ENCODE assay signal across 24 mouse cellular contexts in the genomic region with DNA sequence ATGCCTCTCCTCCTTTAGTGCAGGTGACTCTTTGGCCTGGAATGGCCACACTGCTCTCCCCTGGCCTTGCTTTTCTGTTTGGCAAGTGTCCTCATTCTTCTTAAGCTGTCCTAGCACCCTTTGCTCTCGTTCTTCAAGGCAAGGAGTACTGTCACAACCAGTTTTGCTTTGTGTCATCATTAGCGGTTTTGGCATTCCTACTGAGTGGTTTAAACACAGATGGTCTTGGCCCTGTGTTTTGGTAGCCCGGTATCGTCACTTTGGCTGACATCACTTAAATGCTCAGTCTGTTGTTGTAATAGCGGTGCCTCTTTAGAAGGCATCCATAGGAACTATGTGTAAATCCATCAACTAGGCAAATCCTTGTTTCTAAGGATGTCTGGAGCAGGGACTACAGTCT. TPM values are rescaled to one million over a fixed set of nuclear protein-coding genes. Genes with fewer than 3 reads are reported as not detected.
A peak's percentile ranks its signal among the peaks of the same experiment; 100 is the strongest.
DNase-seq lines count a peak whose midpoint lies in the region; TF ChIP-seq lines count a peak whose summit lies in the region.
"Had no signal": no experiment of that assay in that cellular context is flagged by ENCODE, and none has a peak within 500 bp of the region (broad histone marks: within the 10 kb centered on the region; RNA-seq: fewer than 3 reads in every experiment).

No protein-coding gene starts in this region.

- no peak for TF ChIP-seq POLR2A in brain, embryonic 14.5 days (IDR thresholded peaks at IDR 0.05; ENCODE audit: borderline replicate concordance, extremely low read depth, insufficient read depth, insufficient read length, poor library complexity, severe bottlenecking)

- no peak for TF ChIP-seq CTCF in layer of hippocampus, adult 2 months (conservative IDR thresholded peaks at IDR 0.05)
- TF ChIP-seq CTCF in brain, embryonic 14.5 days (IDR thresholded peaks at IDR 0.05; ENCODE audit: borderline replicate concordance, extremely low read depth, insufficient read depth, insufficient read length): no peak

- no peak for DNase-seq in layer of hippocampus, adult 2 months (ENCODE audit: low spot score in 2 of 2)
- DNase-seq in layer of hippocampus, adult 8-10 months (ENCODE audit: low spot score in 2 of 2): no peak
- DNase-seq in brain, embryonic 14.5 days (ENCODE audit: low read depth): peak; percentile 31
- peak; percentile 85 for DNase-seq in cerebellum, adult 9-10 months
- DNase-seq in heart, postnatal 25 days (ENCODE audit: low spot score): no peak
- DNase-seq in kidney, postnatal 25 days: no peak
- DNase-seq in lung, postnatal 36 days: no peak
- DNase-seq: adrenal gland, adult 8-10 months; B cell, adult 2 months; gastrocnemius, postnatal 14 days; heart, postnatal 36 days; kidney, adult 9 months; kidney, postnatal 10 days; lung, postnatal 4 days; midbrain, embryonic 14.5 days; right cerebral cortex, postnatal 14 days; thymus, postnatal 14 days had no signal

- H3K4me3 ChIP-seq in layer of hippocampus, adult 2 months: no peak overlapping the region
- H3K4me3 ChIP-seq: embryonic facial prominence, embryonic 13.5 days; heart, embryonic 10.5 days; heart, embryonic 15.5 days; hindbrain, embryonic 12.5 days; limb, embryonic 13.5 days; stomach, embryonic 15.5 days had no signal

- peak overlapping the region; percentile 12; the same call in 1 of the 2 replicates for H3K27ac ChIP-seq in layer of hippocampus, adult 2 months
- H3K27ac ChIP-seq: embryonic facial prominence, embryonic 13.5 days; heart, embryonic 10.5 days; heart, embryonic 15.5 days; hindbrain, embryonic 12.5 days; hindbrain, postnatal 0 days; limb, embryonic 13.5 days; stomach, embryonic 15.5 days had no signal

- intact Hi-C loops in heart, postnatal 25 days (cut with DNase I): loop anchor here (5.0 kb wide), 1 partner anchor 40 kb away; a partner anchor contains a TSS

RNA-seq across cellular contexts. Expression of a gene that starts 41.8 kb away (rescaled TPM):
- 10 to 100 TPM; 40.3 to 44.6 TPM for total RNA-seq in layer of hippocampus, adult 2 months (2021)
- 10 to 100 TPM; 38.7 to 45.5 (median 40.4) TPM for total RNA-seq in layer of hippocampus, adult 8-10 months (2022)
- polyA plus RNA-seq in brain, embryonic 14.5 days (2012; rRNA removed): 9.3 and 16.0 TPM in 2 replicates
- 1 to 10 TPM; 6.0 to 7.9 TPM for total RNA-seq in heart, postnatal 25 days (2021)

RNA-seq across cellular contexts. Expression of a gene that starts 46.1 kb away (rescaled TPM):
- 10 to 100 TPM; 23.6 to 25.6 TPM for total RNA-seq in layer of hippocampus, adult 2 months (2021)
- total RNA-seq in layer of hippocampus, adult 8-10 months (2022): 10 to 100 TPM; 20.9 to 26.0 (median 23.8) TPM
- 31.3 and 32.8 TPM in 2 replicates for polyA plus RNA-seq in brain, embryonic 14.5 days (2012; rRNA removed)
- 10 to 100 TPM in 1 of 2 experiments, 1 to 10 TPM in 1; 9.3 to 10.9 TPM for total RNA-seq in heart, postnatal 25 days (2021)

Comparison
In these comparisons a context has a peak if more than half of its experiments do, and no peak if none do; other contexts are left out.
1. DNase-seq: peak in brain, embryonic 14.5 days (single experiment) and cerebellum, adult 9-10 months (single experiment); none in layer of hippocampus, adult 2 months (0 of 2), layer of hippocampus, adult 8-10 months (0 of 2), heart, postnatal 25 days (single experiment), kidney, postnatal 25 days (0 of 2) and lung, postnatal 36 days (single experiment).
2. RNA of a gene that starts 41.8 kb away (total RNA-seq): 40.3 to 44.6 TPM in layer of hippocampus, adult 2 months and 38.7 to 45.5 TPM in layer of hippocampus, adult 8-10 months; 6.0 to 7.9 TPM in heart, postnatal 25 days; every median in the first group is over 4 times any median in the second.